Mouse (Mus musculus) liver, adult 2 months (tissue): ENCODE results near the gene Pno1. TPM values are rescaled to one million over a fixed set of nuclear protein-coding genes. Genes with fewer than 3 reads are reported as not detected.
A peak's percentile ranks its signal among the peaks of the same experiment; 100 is the strongest.

ENCODE experiments used
- DNase-seq: peaks from one replicate; pipeline ENCODE4 v3.0.0-alpha.2; 2011; ENCODE audit warnings: low read depth, low spot score; ENCODE audit errors: extremely low read depth
- H3K27ac ChIP-seq: fragments of 200-500 bp; replicated peaks from 2 replicates; pipeline ENCODE4 v1.5.1; 2012; ENCODE audit warnings: low read depth, mild to moderate bottlenecking, control low read depth, inconsistent platforms, low read length; ENCODE audit not compliant: insufficient read depth
- H3K27me3 ChIP-seq: fragments of 200-500 bp; 2 replicates; pipeline ENCODE4 v1.6.1; 2012; ENCODE audit warnings: mild to moderate bottlenecking, moderate library complexity, low read length, inconsistent platforms; ENCODE audit not compliant: control insufficient read depth, insufficient read depth
- H3K36me3 ChIP-seq: fragments of 200-500 bp; 2 replicates; pipeline ENCODE4 v1.6.1; 2012; ENCODE audit warnings: low read length, inconsistent platforms; ENCODE audit not compliant: control insufficient read depth, insufficient read depth
- H3K4me1 ChIP-seq: fragments of 200-500 bp; 2 replicates; pipeline ENCODE4 v1.6.1; 2011; ENCODE audit warnings: low read length; ENCODE audit not compliant: control insufficient read depth, insufficient read depth
- H3K4me3 ChIP-seq: fragments of 200-500 bp; 2 replicates; pipeline ENCODE4 v1.5.1; 2011; ENCODE audit warnings: low read depth, mild to moderate bottlenecking, control low read depth, low read length, moderate library complexity; ENCODE audit not compliant: insufficient read depth
- H3K79me2 ChIP-seq: fragments of 200-500 bp; 2 replicates; pipeline ENCODE4 v1.6.1; 2012; ENCODE audit warnings: inconsistent platforms, mild to moderate bottlenecking, low read length, moderate library complexity; ENCODE audit not compliant: control insufficient read depth, insufficient read depth
- H3K9ac ChIP-seq: fragments of 200-500 bp; 2 replicates; pipeline ENCODE4 v1.6.1; 2012; ENCODE audit warnings: low read depth, mild to moderate bottlenecking, control low read depth, inconsistent platforms, low read length
- CTCF ChIP-seq: fragments of 200-500 bp; IDR thresholded peaks from 2 replicates; pipeline ENCODE4 v1.5.1; 2011; ENCODE audit warnings: low read depth, low read length, control low read depth
- POLR2A ChIP-seq: fragments of 200-500 bp; IDR thresholded peaks from 2 replicates; pipeline ENCODE4 v1.6.1; 2011; ENCODE audit warnings: low read length, control low read depth; ENCODE audit not compliant: insufficient read depth; ENCODE audit errors: extremely low read depth
- WGBS: fragments of 180-500 bp; shearing (Covaris S2); methylation state at CpG from one replicate; pipeline ENCODE4 v1.1.7; 2018; 5-methylcytosine and 5-hydroxymethylcytosine counted together
- polyA plus RNA-seq: library from polyadenylated mRNA; depleted of rRNA; stranded (reverse); fragments of >200 nt; gene quantifications from 2 replicates; pipeline ENCODE4 v1.2.3, GENCODE M21; 2012; rRNA removed
- total RNA-seq: library from RNA; depleted of rRNA; stranded (reverse); fragments of >200 nt; gene quantifications from 2 replicates; pipeline ENCODE4 v1.2.3, GENCODE M21; 2014; rRNA removed

The Pno1 gene
- total and polyA plus RNA-seq, 2 experiments: 4.0 to 30.7 TPM

GRCm38 (mm10) chr11:17158858-17159737 lies 52.3 kb downstream of the Pno1 start, which contains the start of gene Ppp3r1:
Gene Ppp3r1, plus strand, starts transcription at chr11:17159263.
- Histone ChIP-seq H3K27me3 (no peaks in the 10 kb centered on the region), H3K36me3 (no peaks in the 10 kb centered on the region), H3K4me3 (peak within 1 kb of the TSS; percentile 92), H3K27ac (peak within 1 kb of the TSS; percentile 87), H3K4me1 (peaks cover 15% of the 10 kb centered on the region), H3K79me2 (peaks cover 20% of the 10 kb centered on the region), H3K9ac (peak within 1 kb of the TSS; percentile 87)
- TF ChIP-seq CTCF: no peak
- peak; percentile 84 for TF ChIP-seq POLR2A
- DNase-seq: peak; percentile 88
- under 1% methylated on average over 84 of the region's 89 CpGs for WGBS

Other genes with a start within 250 kb of the Pno1 start
- gene Cnrip1, start 160.0 kb downstream of the Pno1 start, total RNA-seq: 1.5 and 1.9 TPM in 2 replicates
- gene Cnrip1, start 160.0 kb downstream of the Pno1 start, polyA plus RNA-seq: 0.92 and 1.3 TPM in 2 replicates
- gene Plek, start 159.2 kb downstream of the Pno1 start, total RNA-seq: 2.0 and 3.2 TPM in 2 replicates
- 0.16 and 0.29 TPM in 2 replicates for gene Plek, start 159.2 kb downstream of the Pno1 start, polyA plus RNA-seq
- gene Ppp3r1, start 52.3 kb downstream of the Pno1 start, total RNA-seq: 21.4 and 22.8 TPM in 2 replicates
- 15.1 and 18.1 TPM in 2 replicates for gene Ppp3r1, start 52.3 kb downstream of the Pno1 start, polyA plus RNA-seq
- gene Wdr92, start 29.5 kb downstream of the Pno1 start, total RNA-seq: 9.3 and 11.5 TPM in 2 replicates
- gene Wdr92, start 29.5 kb downstream of the Pno1 start, polyA plus RNA-seq: 4.9 and 5.5 TPM in 2 replicates
- gene C1d, start 46.0 kb upstream of the Pno1 start, total RNA-seq: 48.3 and 53.2 TPM in 2 replicates
- gene C1d, start 46.0 kb upstream of the Pno1 start, polyA plus RNA-seq: 23.4 and 38.9 TPM in 2 replicates